Mouse (Mus musculus) MEL (cell line): ENCODE measurements around the gene Tcirg1. TPM values are rescaled to one million over a fixed set of nuclear protein-coding genes. Genes with fewer than 3 reads are reported as not detected.

ENCODE experiments used
- DNase-seq: peaks from one replicate; pipeline ENCODE4 v3.0.0; 2011; ENCODE audit warnings: low read depth, low spot score
- H3K27ac ChIP-seq: 2 replicates; pipeline ENCODE4 v1.5.1; 2012; ENCODE audit warnings: low read depth, mild to moderate bottlenecking, control low read depth, low read length, moderate library complexity; ENCODE audit not compliant: control insufficient read depth
- H3K27me3 ChIP-seq, 2 experiments: fragments of 150-350 bp in 1 of 2; sonication (generic) in 1 of 2; 2 replicates each; pipeline ENCODE4 v1.6.1; 2012; ENCODE audit warnings: low read length in 2 of 2, mild to moderate bottlenecking in 2 of 2, improper control_type of control experiment in 1 of 2, moderate library complexity in 1 of 2; ENCODE audit not compliant: insufficient read depth in 2 of 2, control insufficient read depth in 1 of 2
- H3K36me3 ChIP-seq, 2 experiments: 2 replicates each; pipeline ENCODE4 v1.6.1; 2012 to 2014; ENCODE audit warnings: low read length in 2 of 2, improper control_type of control experiment in 1 of 2, inconsistent platforms in 1 of 2, mild to moderate bottlenecking in 1 of 2; ENCODE audit not compliant: insufficient read depth in 2 of 2, control insufficient read depth in 1 of 2
- H3K4me1 ChIP-seq, 2 experiments: fragments of 150-350 bp in 1 of 2; sonication (generic) in 1 of 2; 2 replicates each; pipeline ENCODE4 v1.6.1; 2012; ENCODE audit warnings: low read length in 2 of 2, improper control_type of control experiment in 1 of 2, mild to moderate bottlenecking in 1 of 2; ENCODE audit not compliant: insufficient read depth in 2 of 2, control insufficient read depth in 1 of 2
- H3K4me3 ChIP-seq, 2 experiments: fragments of 150-350 bp in 1 of 2; sonication (generic) in 1 of 2; 2 replicates each; pipeline ENCODE4 v1.5.1; 2012; ENCODE audit warnings: low read depth in 2 of 2, low read length in 2 of 2, mild to moderate bottlenecking in 2 of 2, moderate library complexity in 2 of 2, control low read depth in 1 of 2, improper control_type of control experiment in 1 of 2; ENCODE audit not compliant: control insufficient read depth in 1 of 2, insufficient read depth in 1 of 2
- H3K79me2 ChIP-seq: 2 replicates; pipeline ENCODE4 v1.6.1; 2012; ENCODE audit warnings: mild to moderate bottlenecking, low read length, moderate library complexity; ENCODE audit not compliant: control insufficient read depth, poor library complexity, insufficient read depth
- H3K9ac ChIP-seq: 2 replicates; pipeline ENCODE4 v1.6.1; 2012; ENCODE audit warnings: low read depth, mild to moderate bottlenecking, control low read depth, low read length, moderate library complexity; ENCODE audit not compliant: control insufficient read depth, poor library complexity, severe bottlenecking
- H3K9me3 ChIP-seq: fragments of 150-350 bp; sonication (generic); replicated peaks from 2 replicates; pipeline ENCODE4 v1.6.1; 2012; ENCODE audit warnings: mild to moderate bottlenecking, low read length, improper control_type of control experiment, moderate library complexity; ENCODE audit not compliant: insufficient read depth
- BHLHE40 ChIP-seq: IDR thresholded peaks from 2 replicates; pipeline ENCODE4 v1.6.1; 2012; ENCODE audit warnings: low read depth, mild to moderate bottlenecking, inconsistent platforms, low read length, improper control_type of control experiment, borderline replicate concordance
- CHD1 ChIP-seq: IDR thresholded peaks from 2 replicates; pipeline ENCODE4 v1.6.1; 2012; ENCODE audit warnings: low read depth, mild to moderate bottlenecking, inconsistent platforms, low read length, improper control_type of control experiment
- CHD2 ChIP-seq: IDR thresholded peaks from 2 replicates; pipeline ENCODE4 v1.6.1; 2011; ENCODE audit warnings: low read length, improper control_type of control experiment
- CTCF ChIP-seq, 3 experiments: IDR thresholded peaks in 2 of 3; conservative IDR thresholded peaks in 1 of 3; 2 replicates each; pipeline ENCODE4 v1.5.1; 2011 to 2012; ENCODE audit warnings: low read length in 3 of 3, low read depth in 2 of 3, mild to moderate bottlenecking in 2 of 3, improper control_type of control experiment in 1 of 3, inconsistent platforms in 1 of 3, mixed read lengths in 1 of 3, moderate library complexity in 1 of 3; ENCODE audit not compliant: control insufficient read depth in 1 of 3, insufficient read depth in 1 of 3, poor library complexity in 1 of 3, severe bottlenecking in 1 of 3
- E2F4 ChIP-seq: IDR thresholded peaks from 2 replicates; pipeline ENCODE4 v1.6.1; 2011; ENCODE audit warnings: low read depth, low read length, improper control_type of control experiment, borderline replicate concordance
- ELF1 ChIP-seq: IDR thresholded peaks from 2 replicates; pipeline ENCODE4 v1.6.1; 2014; ENCODE audit warnings: low read depth, mild to moderate bottlenecking, inconsistent platforms, low read length, improper control_type of control experiment, moderate library complexity
- EP300 ChIP-seq, 2 experiments: IDR thresholded peaks; 2 replicates each; pipeline ENCODE4 v1.6.1; 2011; ENCODE audit warnings: improper control_type of control experiment in 2 of 2, low read length in 2 of 2, low read depth in 1 of 2, mild to moderate bottlenecking in 1 of 2
- ETS1 ChIP-seq: IDR thresholded peaks from 2 replicates; pipeline ENCODE4 v1.6.1; 2012; ENCODE audit warnings: low read depth, mild to moderate bottlenecking, inconsistent platforms, low read length, improper control_type of control experiment, moderate library complexity
- GABPA ChIP-seq: IDR thresholded peaks from 2 replicates; pipeline ENCODE4 v1.6.1; 2012; ENCODE audit warnings: low read depth, mild to moderate bottlenecking, inconsistent platforms, low read length, improper control_type of control experiment, moderate library complexity
- JUND ChIP-seq: IDR thresholded peaks from 2 replicates; pipeline ENCODE4 v1.6.1; 2011; ENCODE audit warnings: low read depth, mild to moderate bottlenecking, improper control_type of control experiment, low read length
- KAT2A ChIP-seq: conservative IDR thresholded peaks from 2 replicates; pipeline ENCODE4 v1.6.1; 2012; ENCODE audit warnings: low read depth, low read length, improper control_type of control experiment, inconsistent platforms
- MAFK ChIP-seq: IDR thresholded peaks from 2 replicates; pipeline ENCODE4 v1.6.1; 2011; ENCODE audit warnings: low read depth, mild to moderate bottlenecking, low read length, improper control_type of control experiment, borderline replicate concordance
- MAX ChIP-seq: IDR thresholded peaks from 2 replicates; pipeline ENCODE4 v1.6.1; 2011; ENCODE audit warnings: low read length, improper control_type of control experiment
- MAZ ChIP-seq: IDR thresholded peaks from 2 replicates; pipeline ENCODE4 v1.6.1; 2012; ENCODE audit warnings: low read depth, mild to moderate bottlenecking, inconsistent platforms, low read length, improper control_type of control experiment
- MEF2A ChIP-seq: IDR thresholded peaks from 2 replicates; pipeline ENCODE4 v1.6.1; 2014; ENCODE audit warnings: low read depth, mild to moderate bottlenecking, inconsistent platforms, low read length, improper control_type of control experiment; ENCODE audit not compliant: poor library complexity, insufficient replicate concordance, severe bottlenecking; ENCODE audit errors: extremely low read depth
- MXI1 ChIP-seq: IDR thresholded peaks from 2 replicates; pipeline ENCODE4 v1.6.1; 2011; ENCODE audit warnings: mild to moderate bottlenecking, low read depth, low read length, improper control_type of control experiment
- MYB ChIP-seq: IDR thresholded peaks from 2 replicates; pipeline ENCODE4 v1.6.1; 2011; ENCODE audit warnings: mild to moderate bottlenecking, low read depth, low read length, improper control_type of control experiment
- MYC ChIP-seq: IDR thresholded peaks from 2 replicates; pipeline ENCODE4 v1.6.1; 2011; ENCODE audit warnings: low read depth, mild to moderate bottlenecking, low read length, improper control_type of control experiment, moderate library complexity
- NELFE ChIP-seq: IDR thresholded peaks from 2 replicates; pipeline ENCODE4 v1.6.1; 2011; ENCODE audit warnings: low read depth, low read length, improper control_type of control experiment
- NRF1 ChIP-seq: IDR thresholded peaks from 2 replicates; pipeline ENCODE4 v1.6.1; 2014; ENCODE audit warnings: low read depth, mild to moderate bottlenecking, inconsistent platforms, low read length, improper control_type of control experiment, moderate library complexity; ENCODE audit not compliant: poor library complexity, insufficient read depth, severe bottlenecking
- POLR2A ChIP-seq, 2 experiments: IDR thresholded peaks; 2 replicates each; pipeline ENCODE4 v1.6.1; 2011 to 2012; ENCODE audit warnings: low read length in 2 of 2, mild to moderate bottlenecking in 2 of 2, control low read depth in 1 of 2, improper control_type of control experiment in 1 of 2, low read depth in 1 of 2, moderate library complexity in 1 of 2; ENCODE audit not compliant: control insufficient read depth in 1 of 2, insufficient read depth in 1 of 2, poor library complexity in 1 of 2
- POLR2AphosphoS2 ChIP-seq: IDR thresholded peaks from 2 replicates; pipeline ENCODE4 v1.6.1; 2011; ENCODE audit warnings: low read length, improper control_type of control experiment
- POLR2AphosphoS5 ChIP-seq: IDR thresholded peaks from 2 replicates; pipeline ENCODE4 v1.6.1; 2012; ENCODE audit warnings: low read depth, borderline replicate concordance, mild to moderate bottlenecking, inconsistent platforms, low read length, moderate library complexity, mixed read lengths
- RCOR1 ChIP-seq: IDR thresholded peaks from 2 replicates; pipeline ENCODE4 v1.6.1; 2012; ENCODE audit warnings: low read depth, mild to moderate bottlenecking, inconsistent platforms, low read length, improper control_type of control experiment
- SIN3A ChIP-seq: IDR thresholded peaks from 2 replicates; pipeline ENCODE4 v1.6.1; 2012; ENCODE audit warnings: low read length, improper control_type of control experiment, inconsistent platforms
- SMC3 ChIP-seq: IDR thresholded peaks from 2 replicates; pipeline ENCODE4 v1.6.1; 2011; ENCODE audit warnings: low read depth, low read length, improper control_type of control experiment
- TAL1 ChIP-seq: IDR thresholded peaks from 2 replicates; pipeline ENCODE4 v1.6.1; 2012; ENCODE audit warnings: mild to moderate bottlenecking, inconsistent platforms, low read length, moderate library complexity, mixed read lengths
- TCF12 ChIP-seq: IDR thresholded peaks from 2 replicates; pipeline ENCODE4 v1.6.1; 2014; ENCODE audit warnings: low read depth, mild to moderate bottlenecking, inconsistent platforms, low read length, improper control_type of control experiment, moderate library complexity
- UBTF ChIP-seq: IDR thresholded peaks from 2 replicates; pipeline ENCODE4 v1.6.1; 2012; ENCODE audit warnings: low read depth, mild to moderate bottlenecking, inconsistent platforms, low read length, improper control_type of control experiment, moderate library complexity, borderline replicate concordance; ENCODE audit not compliant: insufficient read depth
- USF1 ChIP-seq: IDR thresholded peaks from 2 replicates; pipeline ENCODE4 v1.6.1; 2014; ENCODE audit warnings: low read depth, mild to moderate bottlenecking, inconsistent platforms, low read length, improper control_type of control experiment, moderate library complexity
- USF2 ChIP-seq, 2 experiments: IDR thresholded peaks; 2 replicates each; pipeline ENCODE4 v1.6.1; 2011 to 2012; ENCODE audit warnings: improper control_type of control experiment in 2 of 2, low read length in 2 of 2, borderline replicate concordance in 1 of 2, inconsistent platforms in 1 of 2, low read depth in 1 of 2, mild to moderate bottlenecking in 1 of 2; ENCODE audit not compliant: insufficient read depth in 1 of 2
- ZC3H11A ChIP-seq: IDR thresholded peaks from 2 replicates; pipeline ENCODE4 v1.6.1; 2012; ENCODE audit warnings: low read depth, mild to moderate bottlenecking, inconsistent platforms, low read length, improper control_type of control experiment
- ZKSCAN1 ChIP-seq: IDR thresholded peaks from 2 replicates; pipeline ENCODE4 v1.6.1; 2012; ENCODE audit warnings: low read depth, mild to moderate bottlenecking, inconsistent platforms, low read length, improper control_type of control experiment, moderate library complexity
- ZNF384 ChIP-seq: IDR thresholded peaks from 2 replicates; pipeline ENCODE4 v1.6.1; 2012; ENCODE audit warnings: low read depth, mild to moderate bottlenecking, inconsistent platforms, low read length, improper control_type of control experiment
- polyA plus RNA-seq, 2 experiments: library from polyadenylated mRNA; stranded (reverse) in 1 of 2; unstranded in 1 of 2; fragments of >175 nt in 1 of 2; fragments of >200 nt in 1 of 2; gene quantifications; 2 replicates each; pipeline versions ENCODE4 v1.2.1 to v1.2.4; 2012; ENCODE audit warnings: low replicate concordance in 2 of 2, low read depth in 1 of 2; ENCODE audit not compliant: insufficient read length in 2 of 2, insufficient read depth in 1 of 2, missing spikeins in 1 of 2
- total RNA-seq: library from RNA; depleted of rRNA; stranded (reverse); fragments of 300-350 nt; gene quantifications from 2 replicates; pipeline ENCODE4 v1.2.3, GENCODE M21; 2012

Gene Tcirg1
- total and polyA plus RNA-seq, 3 experiments = 21.4 to 32.6 TPM; not detected in 1

- no peaks in the 10 kb centered on the region for H3K9me3 ChIP-seq
- peaks cover 0 to 4% of the 10 kb centered on the region in 2 experiments; a peak in 2 of 4 replicates for H3K36me3 ChIP-seq
- H3K4me1 ChIP-seq = no peaks in the 10 kb centered on the region
- H3K27me3 ChIP-seq = no peaks in the 10 kb centered on the region
- DNase-seq = peak; percentile 84
- no peak overlapping the region for H3K27ac ChIP-seq
- H3K4me3 ChIP-seq = peak overlapping the region; percentile 54 to 76
- no peak for TF ChIP-seq MEF2A
- no peak for TF ChIP-seq KAT2A
- peak; percentile 51; the same call in 1 of the 2 replicates for TF ChIP-seq MYC
- no peak for TF ChIP-seq JUND
- no peak for TF ChIP-seq UBTF
- peak; percentile 87 for TF ChIP-seq MXI1
- TF ChIP-seq NELFE = no peak
- no peak for TF ChIP-seq ETS1
- no peak for TF ChIP-seq CTCF (IDR thresholded peaks at IDR 0.05 in 2 of 3, conservative IDR thresholded peaks at IDR 0.05 in 1 of 3; ENCODE audit: control insufficient read depth in 1 of 3, insufficient read depth in 1 of 3, low read depth in 2 of 3, low read length in 3 of 3, poor library complexity in 1 of 3, severe bottlenecking in 1 of 3)
- TF ChIP-seq MAX = peak; percentile 74; the same call in 1 of the 2 replicates
- TF ChIP-seq TAL1 = no peak
- TF ChIP-seq GABPA = no peak
- no peak for TF ChIP-seq ZKSCAN1
- TF ChIP-seq POLR2AphosphoS2 = no peak
- no peak for TF ChIP-seq E2F4
- TF ChIP-seq MAFK = no peak
- no peak for TF ChIP-seq TCF12
- no peak for TF ChIP-seq USF1
- TF ChIP-seq ELF1 = no peak
- TF ChIP-seq USF2 (IDR thresholded peaks at IDR 0.05; ENCODE audit: borderline replicate concordance in 1 of 2, insufficient read depth in 1 of 2, low read depth in 1 of 2, low read length in 2 of 2) = no peak
- TF ChIP-seq MYB = no peak
- no peak for TF ChIP-seq ZC3H11A
- TF ChIP-seq SMC3 = peak; percentile 33
- TF ChIP-seq CHD1 = no peak
- TF ChIP-seq EP300 (IDR thresholded peaks at IDR 0.05; ENCODE audit: low read depth in 1 of 2, low read length in 2 of 2) = no peak
- TF ChIP-seq POLR2A (IDR thresholded peaks at IDR 0.05; ENCODE audit: control insufficient read depth in 1 of 2, insufficient read depth in 1 of 2, low read depth in 1 of 2, low read length in 2 of 2, poor library complexity in 1 of 2) = peak in 1 of 2 experiments; percentile 30; a peak in 1 of 4 replicates
- TF ChIP-seq ZNF384 = no peak
- TF ChIP-seq MAZ = no peak
- TF ChIP-seq NRF1 = 0 out of 2 replicates have a peak, but pooled peaks have one; percentile 28
- no peak for TF ChIP-seq CHD2
- no peak for TF ChIP-seq SIN3A
- no peak for TF ChIP-seq RCOR1
- peak; percentile 26; the same call in 1 of the 2 replicates for TF ChIP-seq BHLHE40
- no peak for TF ChIP-seq POLR2AphosphoS5
- peak overlapping the region; percentile 33 for H3K9ac ChIP-seq
- no peaks in the 10 kb centered on the region for H3K79me2 ChIP-seq
Observed at GRCm38 (mm10) chr19:3942986-3943735, 36.2 kb upstream of the Tcirg1 start.
